Mouse (Mus musculus) liver, postnatal 0 days (tissue): ENCODE data around the gene Fam213a.

Source experiments
- CTCF ChIP-seq: sonication (generic); IDR thresholded peaks from 2 replicates; pipeline ENCODE4 v1.5.1; 2016; ENCODE audit warnings: antibody characterized with exemption, low read depth
- EP300 ChIP-seq: IDR thresholded peaks from 2 replicates; pipeline ENCODE4 v1.6.1; 2016; ENCODE audit warnings: antibody characterized with exemption, low read depth, mild to moderate bottlenecking

DNA sequence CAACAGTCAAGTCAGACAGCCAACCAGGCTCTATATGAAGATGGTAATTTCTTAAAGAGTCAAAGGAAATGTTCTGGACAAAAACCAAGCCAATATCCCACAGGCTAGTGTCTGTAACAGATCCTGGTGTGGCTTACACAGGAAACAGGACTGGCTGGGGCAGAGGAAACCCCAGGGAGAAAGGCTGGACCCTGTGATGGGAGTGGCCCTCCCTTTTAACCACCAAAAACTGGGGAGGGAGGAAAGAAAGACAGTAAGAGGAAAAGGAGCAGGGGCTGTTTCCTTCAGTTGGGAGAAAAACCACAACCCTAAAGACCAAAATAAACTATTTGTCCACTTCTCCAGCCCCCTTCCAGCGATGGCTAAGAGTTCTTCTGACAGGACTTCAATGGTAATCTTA is 58.4 kb downstream of the Fam213a start:
- TF ChIP-seq CTCF (no peak), EP300 (no peak)
